Mouse (Mus musculus): ENCODE data around the gene Golt1a. TPM values are rescaled to one million over a fixed set of nuclear protein-coding genes. Genes with fewer than 3 reads are reported as not detected.

The Golt1a gene
- polyA plus RNA-seq, 1 experiment = 48.9 TPM

- Histone ChIP-seq H3K4me3 (ENCODE audit: low read depth, low read length) (no peak overlapping the region), H3K4me1 (ENCODE audit: control insufficient read depth, insufficient read depth, insufficient read length, low read length) (peaks cover 16% of the 10 kb centered on the region), H3K36me3 (ENCODE audit: control insufficient read depth, insufficient read depth, low read length) (peaks cover 73% of the 10 kb centered on the region), H3K27ac (ENCODE audit: insufficient read depth, low read depth, low read length) (no peak overlapping the region), H3K27me3 (ENCODE audit: control insufficient read depth, insufficient read depth, low read length) (no peaks in the 10 kb centered on the region)
- TF ChIP-seq CTCF (IDR thresholded peaks at IDR 0.05; ENCODE audit: extremely low read depth, insufficient read length, insufficient replicate concordance, low read depth, low read length) (no peak), POLR2A (IDR thresholded peaks at IDR 0.05; ENCODE audit: low read depth, low read length) (no peak)
- 91% methylated on average over 3 of the region's 3 CpGs for WGBS
Observed at GRCm38 (mm10) chr1:133268503-133268902, 41.1 kb upstream of the Golt1a start.

GRCm38 (mm10) chr1:133270336-133270735 is 39.3 kb upstream of the Golt1a start:
- H3K4me3 ChIP-seq (ENCODE audit: low read depth, low read length) = no peak overlapping the region
- H3K27ac ChIP-seq (ENCODE audit: insufficient read depth, low read depth, low read length) = no peak overlapping the region
- peaks cover 77% of the 10 kb centered on the region for H3K36me3 ChIP-seq (ENCODE audit: control insufficient read depth, insufficient read depth, low read length)
- 69% methylated on average over 6 of the region's 6 CpGs for WGBS
- no peak for TF ChIP-seq POLR2A (IDR thresholded peaks at IDR 0.05; ENCODE audit: low read depth, low read length)
- H3K4me1 ChIP-seq (ENCODE audit: control insufficient read depth, insufficient read depth, insufficient read length, low read length) = peaks cover 10% of the 10 kb centered on the region
- H3K27me3 ChIP-seq (ENCODE audit: control insufficient read depth, insufficient read depth, low read length) = no peaks in the 10 kb centered on the region

- Histone ChIP-seq H3K36me3 (ENCODE audit: control insufficient read depth, insufficient read depth, low read length) (peaks cover 81% of the 10 kb centered on the region), H3K27ac (ENCODE audit: insufficient read depth, low read depth, low read length) (no peak overlapping the region), H3K27me3 (ENCODE audit: control insufficient read depth, insufficient read depth, low read length) (no peaks in the 10 kb centered on the region), H3K4me3 (ENCODE audit: low read depth, low read length) (no peak overlapping the region), H3K4me1 (ENCODE audit: control insufficient read depth, insufficient read depth, insufficient read length, low read length) (no peaks in the 10 kb centered on the region)
- TF ChIP-seq CTCF (IDR thresholded peaks at IDR 0.05; ENCODE audit: extremely low read depth, insufficient read length, insufficient replicate concordance, low read depth, low read length) = no peak
- no peak for TF ChIP-seq POLR2A (IDR thresholded peaks at IDR 0.05; ENCODE audit: low read depth, low read length)
- WGBS = 94% methylated on average over 19 of the region's 19 CpGs
Observed at GRCm38 (mm10) chr1:133274163-133274562, 35.4 kb upstream of the Golt1a start.

GRCm38 (mm10) chr1:133276983-133277382 is 32.6 kb upstream of the Golt1a start:
- no peak for TF ChIP-seq POLR2A (IDR thresholded peaks at IDR 0.05; ENCODE audit: low read depth, low read length)
- TF ChIP-seq CTCF (IDR thresholded peaks at IDR 0.05; ENCODE audit: extremely low read depth, insufficient read length, insufficient replicate concordance, low read depth, low read length) = no peak
- Histone ChIP-seq H3K4me1 (ENCODE audit: control insufficient read depth, insufficient read depth, insufficient read length, low read length) (no peaks in the 10 kb centered on the region), H3K36me3 (ENCODE audit: control insufficient read depth, insufficient read depth, low read length) (peaks cover 79% of the 10 kb centered on the region), H3K4me3 (ENCODE audit: low read depth, low read length) (no peak overlapping the region), H3K27ac (ENCODE audit: insufficient read depth, low read depth, low read length) (no peak overlapping the region), H3K27me3 (ENCODE audit: control insufficient read depth, insufficient read depth, low read length) (no peaks in the 10 kb centered on the region)
- 55% methylated on average over 5 of the region's 5 CpGs for WGBS

- TF ChIP-seq POLR2A (IDR thresholded peaks at IDR 0.05; ENCODE audit: low read depth, low read length) (no peak), CTCF (IDR thresholded peaks at IDR 0.05; ENCODE audit: extremely low read depth, insufficient read length, insufficient replicate concordance, low read depth, low read length) (no peak)
- H3K27ac ChIP-seq (ENCODE audit: insufficient read depth, low read depth, low read length) = no peak overlapping the region
- 79% methylated on average over 6 of the region's 6 CpGs for WGBS
- no peak overlapping the region for H3K4me3 ChIP-seq (ENCODE audit: low read depth, low read length)
- H3K27me3 ChIP-seq (ENCODE audit: control insufficient read depth, insufficient read depth, low read length) = no peaks in the 10 kb centered on the region
- peaks cover 77% of the 10 kb centered on the region for H3K36me3 ChIP-seq (ENCODE audit: control insufficient read depth, insufficient read depth, low read length)
- no peaks in the 10 kb centered on the region for H3K4me1 ChIP-seq (ENCODE audit: control insufficient read depth, insufficient read depth, insufficient read length, low read length)
Observed at GRCm38 (mm10) chr1:133278539-133278938, 31.1 kb upstream of the Golt1a start.

- 86% methylated on average over 15 of the region's 15 CpGs for WGBS
- TF ChIP-seq CTCF (IDR thresholded peaks at IDR 0.05; ENCODE audit: extremely low read depth, insufficient read length, insufficient replicate concordance, low read depth, low read length) (no peak), POLR2A (IDR thresholded peaks at IDR 0.05; ENCODE audit: low read depth, low read length) (no peak)
- H3K4me3 ChIP-seq (ENCODE audit: low read depth, low read length) = no peak overlapping the region
- H3K36me3 ChIP-seq (ENCODE audit: control insufficient read depth, insufficient read depth, low read length) = peaks cover 75% of the 10 kb centered on the region
- H3K27me3 ChIP-seq (ENCODE audit: control insufficient read depth, insufficient read depth, low read length) = no peaks in the 10 kb centered on the region
- no peaks in the 10 kb centered on the region for H3K4me1 ChIP-seq (ENCODE audit: control insufficient read depth, insufficient read depth, insufficient read length, low read length)
- no peak overlapping the region for H3K27ac ChIP-seq (ENCODE audit: insufficient read depth, low read depth, low read length)
Observed at GRCm38 (mm10) chr1:133278946-133279631, 30.5 kb upstream of the Golt1a start.

- Histone ChIP-seq H3K27ac (ENCODE audit: insufficient read depth, low read depth, low read length) (no peak overlapping the region), H3K36me3 (ENCODE audit: control insufficient read depth, insufficient read depth, low read length) (peaks cover 71% of the 10 kb centered on the region), H3K4me3 (ENCODE audit: low read depth, low read length) (no peak overlapping the region), H3K27me3 (ENCODE audit: control insufficient read depth, insufficient read depth, low read length) (no peaks in the 10 kb centered on the region), H3K4me1 (ENCODE audit: control insufficient read depth, insufficient read depth, insufficient read length, low read length) (no peaks in the 10 kb centered on the region)
- no peak for TF ChIP-seq CTCF (IDR thresholded peaks at IDR 0.05; ENCODE audit: extremely low read depth, insufficient read length, insufficient replicate concordance, low read depth, low read length)
- TF ChIP-seq POLR2A (IDR thresholded peaks at IDR 0.05; ENCODE audit: low read depth, low read length) = no peak
- WGBS = 79% methylated on average over 11 of the region's 11 CpGs
Observed at GRCm38 (mm10) chr1:133279632-133280093, 29.9 kb upstream of the Golt1a start.
